Comparison of ENCODE assay signal across 17 mouse cellular contexts in the genomic region with DNA sequence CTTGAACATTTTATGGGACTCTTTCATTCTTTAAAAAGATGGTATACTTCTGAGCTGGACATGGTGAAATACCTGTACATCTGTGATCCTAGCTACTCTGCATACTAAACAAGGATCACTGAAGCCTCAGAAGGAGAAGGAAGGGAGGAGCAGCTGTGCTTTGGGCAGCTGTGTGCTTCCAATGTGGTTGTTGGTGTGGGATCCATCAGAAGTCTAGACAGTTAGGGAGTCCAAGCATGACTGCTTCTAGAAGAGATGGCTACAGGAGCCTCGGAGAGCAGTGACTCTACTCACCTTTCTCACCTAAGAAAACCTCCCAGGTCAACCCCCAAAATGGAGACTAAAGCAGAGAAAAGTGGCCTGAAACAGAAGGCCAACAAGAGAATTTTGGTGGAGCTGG. TPM values are rescaled to one million over a fixed set of nuclear protein-coding genes. Genes with fewer than 3 reads are reported as not detected.
DNase-seq lines count a peak whose midpoint lies in the region; ATAC-seq and TF ChIP-seq lines count a peak whose summit lies in the region.
"Had no signal": no experiment of that assay in that cellular context is flagged by ENCODE, and none has a peak within 500 bp of the region (broad histone marks: within the 10 kb centered on the region; RNA-seq: fewer than 3 reads in every experiment).

No protein-coding gene starts in this region.

- no peaks in the 10 kb centered on the region for H3K27me3 ChIP-seq in hindbrain, embryonic 15.5 days
- no peaks in the 10 kb centered on the region for H3K27me3 ChIP-seq in hindbrain, embryonic 10.5 days (ENCODE audit: insufficient read depth, poor library complexity, severe bottlenecking)
- no peaks in the 10 kb centered on the region for H3K27me3 ChIP-seq in kidney, embryonic 16.5 days (ENCODE audit: insufficient read depth, low read length)
- no peaks in the 10 kb centered on the region for H3K27me3 ChIP-seq in embryonic facial prominence, embryonic 15.5 days
- H3K27me3 ChIP-seq in stomach, postnatal 0 days (ENCODE audit: control insufficient read depth, insufficient read depth, low read length) = no peaks in the 10 kb centered on the region
- H3K27me3 ChIP-seq: heart, embryonic 15.5 days; hindbrain, embryonic 12.5 days had no signal

- H3K9ac ChIP-seq in hindbrain, embryonic 15.5 days = no peak overlapping the region
- no peak overlapping the region for H3K9ac ChIP-seq in kidney, embryonic 16.5 days (replicated peaks; ENCODE audit: low read length)
- no peak overlapping the region for H3K9ac ChIP-seq in embryonic facial prominence, embryonic 15.5 days
- H3K9ac ChIP-seq in stomach, postnatal 0 days (ENCODE audit: low read length) = no peak overlapping the region
- H3K9ac ChIP-seq: heart, embryonic 15.5 days; hindbrain, embryonic 12.5 days had no signal

- no peaks in the 10 kb centered on the region for H3K4me1 ChIP-seq in hindbrain, embryonic 15.5 days (replicated peaks)
- H3K4me1 ChIP-seq in hindbrain, embryonic 10.5 days (replicated peaks) = no peaks in the 10 kb centered on the region
- H3K4me1 ChIP-seq in kidney, embryonic 16.5 days (ENCODE audit: insufficient read depth, low read length) = 0 out of 2 replicates have a peak, but pooled peaks cover 5% of the 10 kb centered on the region
- 0 out of 2 replicates have a peak, but pooled peaks cover 8% of the 10 kb centered on the region for H3K4me1 ChIP-seq in embryonic facial prominence, embryonic 15.5 days
- no peaks in the 10 kb centered on the region for H3K4me1 ChIP-seq in stomach, postnatal 0 days (replicated peaks; ENCODE audit: control insufficient read depth, insufficient read depth)
- H3K4me1 ChIP-seq: hindbrain, embryonic 12.5 days had no signal

- ATAC-seq in hindbrain, embryonic 15.5 days (ENCODE audit: low FRiP score, low read depth) = no peak
- peak; percentile 61 for ATAC-seq in kidney, embryonic 16.5 days (ENCODE audit: low FRiP score, low TSS enrichment)
- no peak for ATAC-seq in embryonic facial prominence, embryonic 15.5 days (ENCODE audit: insufficient number of reproducible peaks, low FRiP score, low TSS enrichment, low read depth)
- no peak for ATAC-seq in stomach, postnatal 0 days (ENCODE audit: low FRiP score, low TSS enrichment)
- ATAC-seq: intestine, embryonic 16.5 days had no signal

- 92% methylated on average over 1 of the region's 1 CpGs for WGBS in hindbrain, embryonic 15.5 days
- 76% methylated on average over 1 of the region's 1 CpGs for WGBS in hindbrain, embryonic 10.5 days
- WGBS in kidney, embryonic 16.5 days = 29% methylated on average over 1 of the region's 1 CpGs
- 65% methylated on average over 1 of the region's 1 CpGs for WGBS in embryonic facial prominence, embryonic 15.5 days
- 73% methylated on average over 1 of the region's 1 CpGs for WGBS in stomach, postnatal 0 days

- no peak overlapping the region for H3K4me2 ChIP-seq in hindbrain, embryonic 15.5 days
- H3K4me2 ChIP-seq in kidney, embryonic 16.5 days (replicated peaks; ENCODE audit: low read depth, low read length) = no peak overlapping the region
- no peak overlapping the region for H3K4me2 ChIP-seq in embryonic facial prominence, embryonic 15.5 days (replicated peaks)
- no peak overlapping the region for H3K4me2 ChIP-seq in stomach, postnatal 0 days (replicated peaks; ENCODE audit: low read depth)
- H3K4me2 ChIP-seq: heart, embryonic 11.5 days; heart, embryonic 15.5 days; hindbrain, embryonic 12.5 days had no signal

- H3K9me3 ChIP-seq in hindbrain, embryonic 15.5 days = no peaks in the 10 kb centered on the region
- peaks cover 7% of the 10 kb centered on the region; the same call in 1 of the 2 replicates for H3K9me3 ChIP-seq in hindbrain, embryonic 10.5 days
- H3K9me3 ChIP-seq in kidney, embryonic 16.5 days (ENCODE audit: low read length) = no peaks in the 10 kb centered on the region
- no peaks in the 10 kb centered on the region for H3K9me3 ChIP-seq in embryonic facial prominence, embryonic 15.5 days (replicated peaks)
- H3K9me3 ChIP-seq in stomach, postnatal 0 days (ENCODE audit: control insufficient read depth, low read length) = no peaks in the 10 kb centered on the region
- H3K9me3 ChIP-seq: heart, embryonic 15.5 days; hindbrain, embryonic 12.5 days had no signal

- peak overlapping the region; percentile 45; the same call in 1 of the 2 replicates for H3K27ac ChIP-seq in hindbrain, embryonic 15.5 days (replicated peaks)
- no peak overlapping the region for H3K27ac ChIP-seq in hindbrain, embryonic 10.5 days
- H3K27ac ChIP-seq in kidney, embryonic 16.5 days (ENCODE audit: low read length) = 0 out of 2 replicates have a peak overlapping the region, but pooled peaks have one; percentile 1
- peak overlapping the region; percentile 68 for H3K27ac ChIP-seq in embryonic facial prominence, embryonic 15.5 days (replicated peaks)
- 0 out of 2 replicates have a peak overlapping the region, but pooled peaks have one; percentile 14 for H3K27ac ChIP-seq in stomach, postnatal 0 days (replicated peaks)
- H3K27ac ChIP-seq: heart, embryonic 15.5 days; hindbrain, embryonic 12.5 days had no signal

- no peaks in the 10 kb centered on the region for H3K36me3 ChIP-seq in hindbrain, embryonic 15.5 days
- H3K36me3 ChIP-seq in hindbrain, embryonic 10.5 days = no peaks in the 10 kb centered on the region
- no peaks in the 10 kb centered on the region for H3K36me3 ChIP-seq in kidney, embryonic 16.5 days (ENCODE audit: insufficient read depth, low read length)
- no peaks in the 10 kb centered on the region for H3K36me3 ChIP-seq in embryonic facial prominence, embryonic 15.5 days
- no peaks in the 10 kb centered on the region for H3K36me3 ChIP-seq in stomach, postnatal 0 days (ENCODE audit: control insufficient read depth, insufficient read depth, low read length)
- H3K36me3 ChIP-seq: heart, embryonic 15.5 days; hindbrain, embryonic 12.5 days had no signal

- H3K4me3 ChIP-seq in hindbrain, embryonic 15.5 days = no peak overlapping the region
- H3K4me3 ChIP-seq in hindbrain, embryonic 10.5 days = no peak overlapping the region
- H3K4me3 ChIP-seq in kidney, embryonic 16.5 days (ENCODE audit: low read length) = no peak overlapping the region
- H3K4me3 ChIP-seq in embryonic facial prominence, embryonic 15.5 days (replicated peaks) = no peak overlapping the region
- H3K4me3 ChIP-seq in stomach, postnatal 0 days (ENCODE audit: low read depth, low read length) = no peak overlapping the region
- H3K4me3 ChIP-seq: heart, embryonic 15.5 days; hindbrain, embryonic 12.5 days had no signal

- no peak for TF ChIP-seq EP300 in stomach, postnatal 0 days (optimal IDR thresholded peaks at IDR 0.05)

- TF ChIP-seq CTCF in stomach, postnatal 0 days (IDR thresholded peaks at IDR 0.05; ENCODE audit: low read depth) = no peak

- DNase-seq in hindbrain, embryonic 10.5 days (ENCODE audit: low spot score) = no peak
- DNase-seq in kidney, postnatal 25 days = no peak
- no peak for DNase-seq in stomach, postnatal 0 days (ENCODE audit: low spot score)
- DNase-seq in left cerebral cortex, adult 18-20 months (ENCODE audit: low spot score in 2 of 2) = no peak
- DNase-seq: adrenal gland, adult 2 months; adrenal gland, postnatal 25 days; cerebellum, adult 18-20 months; cerebellum, adult 9-11 months; gastrocnemius, postnatal 36 days; heart, adult 18-20 months had no signal

RNA-seq across cellular contexts. Expression of a gene that starts 34.1 kb away (rescaled TPM):
- polyA plus RNA-seq in hindbrain, embryonic 15.5 days (2015; fragmentation: Nextera tagmentation; extraction: Ambion mirVana) = 48.7 and 58.5 TPM in 2 replicates
- 36.0 and 36.7 TPM in 2 replicates for polyA plus RNA-seq in hindbrain, embryonic 10.5 days (2016; fragmentation: Nextera tagmentation; extraction: Ambion mirVana)
- 40.7 and 45.5 TPM in 2 replicates for polyA plus RNA-seq in kidney, embryonic 16.5 days (2015; fragmentation: Nextera tagmentation; extraction: Ambion mirVana)
- 40.5 and 41.5 TPM in 2 replicates for polyA plus RNA-seq in embryonic facial prominence, embryonic 15.5 days (2015; fragmentation: Nextera tagmentation; extraction: Ambion mirVana)
- polyA plus RNA-seq in stomach, postnatal 0 days (2015; fragmentation: Nextera tagmentation; extraction: Ambion mirVana) = 12.6 and 18.2 TPM in 2 replicates
- 100 to 1,000 TPM; 124 to 136 TPM for total RNA-seq in left cerebral cortex, adult 18-20 months (2021)
